Mouse (Mus musculus): ENCODE results near the gene Msh3.

Gene Msh3

GRCm38 (mm10) chr13:92330621-92331020, 24.2 kb downstream of the Msh3 start:
- DNase-seq (ENCODE audit: inconsistent ontology term), result no peak

GRCm38 (mm10) chr13:92328000-92328399, 26.8 kb downstream of the Msh3 start:
- no peak for DNase-seq (ENCODE audit: inconsistent ontology term)

- DNase-seq (ENCODE audit: inconsistent ontology term), result no peak
Observed at GRCm38 (mm10) chr13:92326030-92326429, 28.8 kb downstream of the Msh3 start.

GRCm38 (mm10) chr13:92320770-92321169, 34.0 kb downstream of the Msh3 start:
- no peak for DNase-seq (ENCODE audit: inconsistent ontology term)

GRCm38 (mm10) chr13:92314613-92315012, 40.2 kb downstream of the Msh3 start:
- no peak for DNase-seq (ENCODE audit: inconsistent ontology term)

GRCm38 (mm10) chr13:92305680-92306079, 49.1 kb downstream of the Msh3 start, which contains the start of gene Gm20379:
Gene Gm20379 (plus strand): TSS chr13:92305980.
- no peak for DNase-seq (ENCODE audit: inconsistent ontology term)

GRCm38 (mm10) chr13:92304291-92304690, 50.5 kb downstream of the Msh3 start:
- no peak for DNase-seq (ENCODE audit: inconsistent ontology term)

- DNase-seq (ENCODE audit: inconsistent ontology term), result peak; percentile 5
Observed at GRCm38 (mm10) chr13:92303062-92303948, 51.5 kb downstream of the Msh3 start.

GRCm38 (mm10) chr13:92302466-92302865, 52.3 kb downstream of the Msh3 start:
- DNase-seq (ENCODE audit: inconsistent ontology term), result no peak

- no peak for DNase-seq (ENCODE audit: inconsistent ontology term)
Observed at GRCm38 (mm10) chr13:92301754-92302153, 53.0 kb downstream of the Msh3 start.

GRCm38 (mm10) chr13:92299522-92299921, 55.3 kb downstream of the Msh3 start:
- no peak for DNase-seq (ENCODE audit: inconsistent ontology term)

- peak; percentile 11 for DNase-seq (ENCODE audit: inconsistent ontology term)
Observed at GRCm38 (mm10) chr13:92297021-92297420, 57.8 kb downstream of the Msh3 start.

- no peak for DNase-seq (ENCODE audit: inconsistent ontology term)
Observed at GRCm38 (mm10) chr13:92296490-92296889, 58.3 kb downstream of the Msh3 start.

- DNase-seq (ENCODE audit: inconsistent ontology term), result no peak
Observed at GRCm38 (mm10) chr13:92293883-92294282, 60.9 kb downstream of the Msh3 start.

GRCm38 (mm10) chr13:92291605-92292004, 63.2 kb downstream of the Msh3 start:
- DNase-seq (ENCODE audit: inconsistent ontology term), result no peak

- DNase-seq (ENCODE audit: inconsistent ontology term), result no peak
Observed at GRCm38 (mm10) chr13:92277027-92277426, 77.8 kb downstream of the Msh3 start.

GRCm38 (mm10) chr13:92275292-92275691, 79.5 kb downstream of the Msh3 start:
- DNase-seq (ENCODE audit: inconsistent ontology term), result no peak

GRCm38 (mm10) chr13:92274274-92275198, 80.3 kb downstream of the Msh3 start:
- DNase-seq (ENCODE audit: inconsistent ontology term), result peak; percentile 4

GRCm38 (mm10) chr13:92267076-92267475, 87.7 kb downstream of the Msh3 start:
- DNase-seq (ENCODE audit: inconsistent ontology term), result no peak

GRCm38 (mm10) chr13:92263566-92263965, 91.2 kb downstream of the Msh3 start:
- no peak for DNase-seq (ENCODE audit: inconsistent ontology term)

GRCm38 (mm10) chr13:92261329-92261728, 93.5 kb downstream of the Msh3 start:
- no peak for DNase-seq (ENCODE audit: inconsistent ontology term)

- no peak for DNase-seq (ENCODE audit: inconsistent ontology term)
Observed at GRCm38 (mm10) chr13:92255480-92255879, 99.3 kb downstream of the Msh3 start.

Measured in Muller cell, postnatal 12 days (primary cell).